Mouse (Mus musculus) CH12.LX (cell line): Measurements from ENCODE around the gene P4ha1. TPM values are rescaled to one million over a fixed set of nuclear protein-coding genes. Genes with fewer than 3 reads are reported as not detected.
"Not testable (repeated sequence)": the region's sequence is repeated elsewhere in the genome, so short reads cannot be mapped to it uniquely, and the experiment has no call there.

Source experiments
- DNase-seq: peaks from one replicate; pipeline ENCODE4 v3.0.0-alpha.2; 2013; ENCODE audit errors: extremely low read depth
- H3K27ac ChIP-seq: 2 replicates; pipeline ENCODE4 v1.5.1; 2012; ENCODE audit warnings: low read depth, mild to moderate bottlenecking, control low read depth, moderate library complexity; ENCODE audit not compliant: insufficient read depth
- H3K27me3 ChIP-seq: replicated peaks from 2 replicates; pipeline ENCODE3; 2012; ENCODE audit warnings: inconsistent platforms
- H3K36me3 ChIP-seq, 2 experiments: replicated peaks in 1 of 2; 2 replicates each; pipeline versions ENCODE3 to v1.6.1; 2012; ENCODE audit warnings: inconsistent platforms in 1 of 2, low read length in 1 of 2, mild to moderate bottlenecking in 1 of 2, mixed read lengths in 1 of 2, moderate library complexity in 1 of 2; ENCODE audit not compliant: control insufficient read depth in 1 of 2, insufficient read depth in 1 of 2
- H3K4me1 ChIP-seq, 2 experiments: 2 replicates each; pipeline ENCODE4 v1.6.1; 2012; ENCODE audit warnings: inconsistent platforms in 1 of 2, moderate library complexity in 1 of 2; ENCODE audit not compliant: insufficient read depth in 2 of 2, control insufficient read depth in 1 of 2
- H3K4me2 ChIP-seq: 2 replicates; pipeline ENCODE4 v1.6.1; 2012; ENCODE audit warnings: low read depth, mild to moderate bottlenecking, control low read depth; ENCODE audit not compliant: poor library complexity, insufficient read depth, severe bottlenecking
- H3K4me3 ChIP-seq, 3 experiments: fragments of 150-350 bp in 1 of 3; sonication (generic) in 1 of 3; replicated peaks in 1 of 3; 2 replicates each; pipeline versions ENCODE3 to v1.5.1; 2011 to 2012; ENCODE audit warnings: low read depth in 2 of 3, low read length in 2 of 3, mild to moderate bottlenecking in 2 of 3, moderate library complexity in 2 of 3, control low read depth in 1 of 3, improper control_type of control experiment in 1 of 3, inconsistent platforms in 1 of 3, mixed read lengths in 1 of 3; ENCODE audit not compliant: poor library complexity in 1 of 3
- H3K79me2 ChIP-seq: replicated peaks from 2 replicates; pipeline ENCODE4 v1.6.1; 2012; ENCODE audit warnings: mild to moderate bottlenecking, moderate library complexity; ENCODE audit not compliant: control insufficient read depth, poor library complexity, insufficient read depth, severe bottlenecking; ENCODE audit errors: extremely low read depth
- H3K9ac ChIP-seq: 2 replicates; pipeline ENCODE4 v1.6.1; 2012; ENCODE audit warnings: low read depth, mild to moderate bottlenecking, control low read depth, moderate library complexity; ENCODE audit not compliant: insufficient read depth
- H3K9me3 ChIP-seq: replicated peaks from 2 replicates; pipeline ENCODE3; 2012; ENCODE audit warnings: low read length, inconsistent platforms, mixed read lengths
- BHLHE40 ChIP-seq: IDR thresholded peaks from 2 replicates; pipeline ENCODE4 v1.6.1; 2011; ENCODE audit warnings: mild to moderate bottlenecking, low read depth, low read length, improper control_type of control experiment
- CHD2 ChIP-seq: IDR thresholded peaks from 2 replicates; pipeline ENCODE4 v1.6.1; 2011; ENCODE audit warnings: low read length, improper control_type of control experiment
- CTCF ChIP-seq, 2 experiments: IDR thresholded peaks in 1 of 2; conservative IDR thresholded peaks in 1 of 2; 2 replicates each; pipeline ENCODE4 v1.5.1; 2011 to 2012; ENCODE audit warnings: low read depth in 2 of 2, low read length in 2 of 2, improper control_type of control experiment in 1 of 2, inconsistent platforms in 1 of 2, mild to moderate bottlenecking in 1 of 2, moderate library complexity in 1 of 2
- ELF1 ChIP-seq: IDR thresholded peaks from 2 replicates; pipeline ENCODE4 v1.6.1; 2014; ENCODE audit warnings: low read depth, mild to moderate bottlenecking, inconsistent platforms, low read length, improper control_type of control experiment
- EP300 ChIP-seq: IDR thresholded peaks from 2 replicates; pipeline ENCODE4 v1.6.1; 2011; ENCODE audit warnings: low read length, improper control_type of control experiment
- ETS1 ChIP-seq: conservative IDR thresholded peaks from 2 replicates; pipeline ENCODE4 v1.6.1; 2012; ENCODE audit warnings: low read depth, mild to moderate bottlenecking, inconsistent platforms, low read length, improper control_type of control experiment, moderate library complexity
- IRF4 ChIP-seq: IDR thresholded peaks from 2 replicates; pipeline ENCODE4 v1.6.1; 2014; ENCODE audit warnings: low read depth, mild to moderate bottlenecking, inconsistent platforms, low read length, improper control_type of control experiment
- JUND ChIP-seq: conservative IDR thresholded peaks from 2 replicates; pipeline ENCODE4 v1.6.1; 2011; ENCODE audit warnings: low read depth, low read length, improper control_type of control experiment
- MAFK ChIP-seq: IDR thresholded peaks from 2 replicates; pipeline ENCODE4 v1.6.1; 2011; ENCODE audit warnings: low read length, improper control_type of control experiment; ENCODE audit not compliant: insufficient replicate concordance
- MXI1 ChIP-seq: IDR thresholded peaks from 2 replicates; pipeline ENCODE4 v1.6.1; 2011; ENCODE audit warnings: mild to moderate bottlenecking, low read depth, low read length, improper control_type of control experiment
- RAD21 ChIP-seq: IDR thresholded peaks from 2 replicates; pipeline ENCODE4 v1.6.1; 2011; ENCODE audit warnings: low read depth, mild to moderate bottlenecking, low read length, improper control_type of control experiment, moderate library complexity
- TCF12 ChIP-seq: IDR thresholded peaks from 2 replicates; pipeline ENCODE4 v1.6.1; 2014; ENCODE audit warnings: low read depth, mild to moderate bottlenecking, inconsistent platforms, low read length, improper control_type of control experiment
- USF1 ChIP-seq: IDR thresholded peaks from 2 replicates; pipeline ENCODE4 v1.6.1; 2014; ENCODE audit warnings: low read depth, mild to moderate bottlenecking, inconsistent platforms, low read length, improper control_type of control experiment
- USF2 ChIP-seq: conservative IDR thresholded peaks from 2 replicates; pipeline ENCODE4 v1.6.1; 2011; ENCODE audit warnings: low read depth, low read length, improper control_type of control experiment
- ZKSCAN1 ChIP-seq: IDR thresholded peaks from 2 replicates; pipeline ENCODE4 v1.6.1; 2012; ENCODE audit warnings: low read depth, inconsistent platforms, low read length, improper control_type of control experiment, borderline replicate concordance
- ZMIZ1 ChIP-seq: IDR thresholded peaks from 2 replicates; pipeline ENCODE4 v1.6.1; 2012; ENCODE audit warnings: low read depth, mild to moderate bottlenecking, inconsistent platforms, low read length, improper control_type of control experiment
- dilution Hi-C: fragments of 300-500 bp; cut with MboI; formaldehyde crosslinking; loops from 2 replicates; pipeline ENCODE4 v1.14.3; 2020; ENCODE audit warnings: low sequenced_read_pairs; ENCODE audit not compliant: extremely low pct_unique_long_range_greater_than_20kb, extremely low pct_ligation_motif_present
- in situ Hi-C: fragments of 300-500 bp; cut with MboI; formaldehyde crosslinking; loops from 3 replicates; pipeline ENCODE4 v1.14.3; 2019; ENCODE audit warnings: low sequenced_read_pairs, low pct_ligation_motif_present, low pct_unique_long_range_greater_than_20kb, mixed read lengths
- polyA plus RNA-seq: library from polyadenylated mRNA; unstranded; fragments of >175 nt; gene quantifications from 2 replicates; pipeline ENCODE4 v1.2.1, GENCODE M21; 2012; ENCODE audit warnings: low read depth; ENCODE audit not compliant: insufficient read length
- total RNA-seq, 2 experiments: library from RNA; depleted of rRNA; stranded (reverse); fragments of 300-350 nt in 1 of 2; fragments of >200 nt in 1 of 2; gene quantifications; 2 replicates each; pipeline ENCODE4 v1.2.3; 2012 to 2014

Gene P4ha1
- total and polyA plus RNA-seq, 3 experiments: 38.4 to 138 (median 87.2) TPM

GRCm38 (mm10) chr10:59380411-59380821 is 57.3 kb downstream of the P4ha1 start:
- Histone ChIP-seq H3K9me3 (no peaks in the 10 kb centered on the region), H3K27me3 (no peaks in the 10 kb centered on the region), H3K36me3 (peaks cover 0 to 6% of the 10 kb centered on the region in 2 experiments), H3K4me2 (no peak overlapping the region), H3K27ac (no peak overlapping the region), H3K79me2 (no peaks in the 10 kb centered on the region), H3K4me1 (peaks cover 0 to 8% of the 10 kb centered on the region in 2 experiments; a peak in 2 of 4 replicates), H3K9ac (no peak overlapping the region), H3K4me3 (no peak overlapping the region)
- dilution Hi-C loops (no loop called here), in situ Hi-C loops (no loop called here)
- no peak for DNase-seq
- TF ChIP-seq IRF4: no peak
- TF ChIP-seq ETS1: no peak
- no peak for TF ChIP-seq EP300
- no peak for TF ChIP-seq JUND
- no peak for TF ChIP-seq USF2
- TF ChIP-seq CTCF (conservative IDR thresholded peaks at IDR 0.05 in 1 of 2, IDR thresholded peaks at IDR 0.05 in 1 of 2; ENCODE audit: low read depth in 2 of 2, low read length in 2 of 2): no peak
- no peak for TF ChIP-seq MXI1
- TF ChIP-seq BHLHE40: no peak
- TF ChIP-seq ZKSCAN1: no peak
- TF ChIP-seq USF1: no peak

- in situ Hi-C loops, H3K4me2 ChIP-seq, H3K9ac ChIP-seq, H3K36me3 ChIP-seq, H3K27me3 ChIP-seq, H3K79me2 ChIP-seq, dilution Hi-C loops, H3K4me1 ChIP-seq, H3K4me3 ChIP-seq, H3K9me3 ChIP-seq, H3K27ac ChIP-seq, DNase-seq: not testable (repeated sequence)
These were observed 58.5 kb downstream of the P4ha1 start for GRCm38 (mm10) chr10:59381563-59381962.

GRCm38 (mm10) chr10:59386951-59387350 is 63.9 kb downstream of the P4ha1 start:
- TF ChIP-seq CTCF (conservative IDR thresholded peaks at IDR 0.05 in 1 of 2, IDR thresholded peaks at IDR 0.05 in 1 of 2; ENCODE audit: low read depth in 2 of 2, low read length in 2 of 2) (no peak), ZKSCAN1 (no peak), ZMIZ1 (no peak), ELF1 (no peak), TCF12 (no peak), RAD21 (no peak), CHD2 (no peak), MAFK (no peak), USF2 (no peak)
- peaks cover 5% of the 10 kb centered on the region for H3K9me3 ChIP-seq
- H3K4me2 ChIP-seq: no peak overlapping the region
- no peaks in the 10 kb centered on the region for H3K4me1 ChIP-seq
- no peaks in the 10 kb centered on the region for H3K79me2 ChIP-seq
- H3K27ac ChIP-seq: no peak overlapping the region
- H3K9ac ChIP-seq: no peak overlapping the region
- dilution Hi-C loops (no loop called here), in situ Hi-C loops (no loop called here)
- no peak overlapping the region for H3K4me3 ChIP-seq
- no peak for DNase-seq
- H3K27me3 ChIP-seq: no peaks in the 10 kb centered on the region
- H3K36me3 ChIP-seq: no peaks in the 10 kb centered on the region
